Mouse (Mus musculus) heart, adult 2 months (tissue): ENCODE results near the gene Tnrc18. TPM values are rescaled to one million over a fixed set of nuclear protein-coding genes. Genes with fewer than 3 reads are reported as not detected.
"Not testable (repeated sequence)": the region's sequence is repeated elsewhere in the genome, so short reads cannot be mapped to it uniquely, and the experiment has no call there.

Experiments used
- DNase-seq, 2 experiments: peaks; one replicate each; pipeline ENCODE4 v3.0.0; 2021
- H3K27ac ChIP-seq: fragments of 200-600 bp; 2 replicates; pipeline ENCODE4 v1.8.1; 2022
- H3K27me3 ChIP-seq: fragments of 200-500 bp; 2 replicates; pipeline ENCODE4 v1.6.1; 2012; ENCODE audit warnings: mild to moderate bottlenecking, low read length, inconsistent platforms, mixed read lengths; ENCODE audit not compliant: control insufficient read depth, insufficient read depth
- H3K36me3 ChIP-seq: fragments of 200-500 bp; 2 replicates; pipeline ENCODE4 v1.6.1; 2012; ENCODE audit warnings: low read length, inconsistent platforms; ENCODE audit not compliant: control insufficient read depth, insufficient read depth
- H3K4me1 ChIP-seq: fragments of 200-500 bp; 2 replicates; pipeline ENCODE4 v1.6.1; 2011; ENCODE audit warnings: low read length; ENCODE audit not compliant: control insufficient read depth, insufficient read depth
- H3K4me3 ChIP-seq: fragments of 200-600 bp; 2 replicates; pipeline ENCODE4 v1.8.1; 2022
- H3K79me2 ChIP-seq: fragments of 200-500 bp; replicated peaks from 2 replicates; pipeline ENCODE4 v1.6.1; 2012; ENCODE audit warnings: mild to moderate bottlenecking, inconsistent platforms, low read length, moderate library complexity, mixed read lengths; ENCODE audit not compliant: control insufficient read depth, insufficient read depth
- H3K9ac ChIP-seq: fragments of 200-500 bp; 2 replicates; pipeline ENCODE4 v1.6.1; 2012; ENCODE audit warnings: low read depth, mild to moderate bottlenecking, control low read depth, inconsistent platforms, low read length, mixed read lengths
- CTCF ChIP-seq: fragments of 200-600 bp; IDR thresholded peaks from 2 replicates; pipeline ENCODE4 v1.8.1; 2022; ENCODE audit warnings: antibody characterized with exemption, mild to moderate bottlenecking, moderate library complexity
- EP300 ChIP-seq: fragments of 200-500 bp; IDR thresholded peaks from 2 replicates; pipeline ENCODE4 v1.6.1; 2011; ENCODE audit warnings: low read depth, low read length, control low read depth; ENCODE audit not compliant: insufficient read depth
- POLR2A ChIP-seq: fragments of 200-500 bp; IDR thresholded peaks from 2 replicates; pipeline ENCODE4 v1.6.1; 2011; ENCODE audit warnings: mild to moderate bottlenecking, low read depth, low read length, control low read depth; ENCODE audit not compliant: insufficient read depth
- WGBS: fragments of 180-500 bp; shearing (Covaris S2); methylation state at CpG from one replicate; pipeline ENCODE4 v1.1.7; 2018; 5-methylcytosine and 5-hydroxymethylcytosine counted together
- intact Hi-C: fragments of 180-260 bp; cut with DNase I; formaldehyde crosslinking; loops from one replicate; pipeline ENCODE4 v1.15.1; 2025
- polyA plus RNA-seq: library from polyadenylated mRNA; depleted of rRNA; stranded (reverse); fragments of >200 nt; gene quantifications from 2 replicates; pipeline ENCODE4 v1.2.3, GENCODE M21; 2012
- total RNA-seq, 2 experiments: library from RNA; stranded (reverse); gene quantifications; 2 replicates each; pipeline ENCODE4 v1.2.3; 2021

Gene Tnrc18
- total and polyA plus RNA-seq, 3 experiments, result 18.5 to 60.3 (median 49.7) TPM

GRCm38 (mm10) chr5:142841372-142842136 lies 24.1 kb upstream of the Tnrc18 start:
- peaks cover 6% of the 10 kb centered on the region for H3K4me1 ChIP-seq
- no peak overlapping the region for H3K9ac ChIP-seq
- H3K79me2 ChIP-seq, result no peaks in the 10 kb centered on the region
- peak; percentile 61; the same call in 1 of the 2 replicates for TF ChIP-seq EP300
- TF ChIP-seq CTCF, result no peak
- no peak for TF ChIP-seq POLR2A
- no peaks in the 10 kb centered on the region for H3K27me3 ChIP-seq
- H3K4me3 ChIP-seq, result no peak overlapping the region
- peak; percentile 26 to 38 for DNase-seq
- peak overlapping the region; percentile 10; the same call in 1 of the 2 replicates for H3K27ac ChIP-seq
- intact Hi-C loops, result loop anchor here (1.0 to 2.0 kb wide), 3 partner anchors 17 to 118 kb away; no protein-coding TSS in a partner anchor
- H3K36me3 ChIP-seq, result no peaks in the 10 kb centered on the region
- WGBS, result 48% methylated on average over 8 of the region's 8 CpGs

DNA sequence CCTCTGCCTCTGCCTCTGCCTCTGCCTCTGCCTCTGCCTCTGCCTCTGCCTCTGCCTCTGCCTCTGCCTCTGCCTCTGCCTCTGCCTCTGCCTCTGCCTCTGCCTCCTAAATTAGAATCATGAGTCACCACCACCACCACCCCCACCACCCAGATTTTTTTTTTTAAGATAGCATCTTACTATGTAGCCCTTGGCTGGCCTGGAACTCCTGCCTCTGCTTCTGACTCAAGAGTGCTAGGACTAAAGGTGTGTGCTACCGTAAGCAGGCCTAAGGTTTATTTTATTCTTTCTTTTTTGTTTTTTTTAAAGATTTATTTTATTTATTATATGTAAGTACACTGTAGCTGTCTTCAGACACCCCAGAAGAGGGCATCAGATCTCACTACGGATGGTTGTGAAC lies 20.0 kb upstream of the Tnrc18 start:
- H3K36me3 ChIP-seq, H3K4me1 ChIP-seq, intact Hi-C loops, H3K4me3 ChIP-seq, H3K79me2 ChIP-seq, H3K27ac ChIP-seq, DNase-seq, H3K9ac ChIP-seq, H3K27me3 ChIP-seq: not testable (repeated sequence)
- WGBS, result 93% methylated on average over 2 of the region's 2 CpGs

DNA sequence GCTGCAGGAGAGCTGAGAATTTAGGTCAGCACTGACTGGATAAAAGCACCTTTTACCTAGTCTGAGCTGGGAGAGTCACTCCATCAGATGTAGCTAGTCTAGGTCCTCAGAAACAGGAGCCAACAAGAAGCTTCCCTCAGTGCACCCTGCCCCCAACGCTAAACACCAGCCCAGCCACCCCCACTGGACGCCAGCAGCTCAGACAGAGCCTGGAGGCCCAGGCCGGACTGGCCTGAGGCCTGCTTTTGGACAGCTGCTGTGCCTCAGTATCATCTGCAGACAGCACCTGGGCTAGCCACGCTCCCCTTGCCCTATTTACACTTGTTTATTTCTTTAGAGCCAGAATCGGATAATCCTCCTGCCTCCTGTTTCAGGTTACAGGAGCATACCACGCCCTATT lies 19.4 kb upstream of the Tnrc18 start:
- Histone ChIP-seq H3K79me2 (no peaks in the 10 kb centered on the region), H3K4me1 (peaks cover 6% of the 10 kb centered on the region), H3K27ac (no peak overlapping the region), H3K27me3 (no peaks in the 10 kb centered on the region), H3K9ac (no peak overlapping the region), H3K4me3 (no peak overlapping the region), H3K36me3 (no peaks in the 10 kb centered on the region)
- TF ChIP-seq CTCF, result no peak
- TF ChIP-seq EP300, result no peak
- TF ChIP-seq POLR2A, result no peak
- DNase-seq, result no peak
- WGBS, result 85% methylated on average over 6 of the region's 6 CpGs
- intact Hi-C loops, result no loop called here

- Histone ChIP-seq H3K79me2 (no peaks in the 10 kb centered on the region), H3K36me3 (no peaks in the 10 kb centered on the region), H3K27ac (no peak overlapping the region), H3K4me1 (no peaks in the 10 kb centered on the region), H3K9ac (no peak overlapping the region), H3K4me3 (no peak overlapping the region), H3K27me3 (no peaks in the 10 kb centered on the region)
- WGBS, result 42% methylated on average over 8 of the region's 8 CpGs
- TF ChIP-seq EP300, result no peak
- TF ChIP-seq POLR2A, result no peak
- DNase-seq, result no peak
- intact Hi-C loops, result no loop called here
Measured at GRCm38 (mm10) chr5:142833646-142834438, 16.4 kb upstream of the Tnrc18 start.

DNA sequence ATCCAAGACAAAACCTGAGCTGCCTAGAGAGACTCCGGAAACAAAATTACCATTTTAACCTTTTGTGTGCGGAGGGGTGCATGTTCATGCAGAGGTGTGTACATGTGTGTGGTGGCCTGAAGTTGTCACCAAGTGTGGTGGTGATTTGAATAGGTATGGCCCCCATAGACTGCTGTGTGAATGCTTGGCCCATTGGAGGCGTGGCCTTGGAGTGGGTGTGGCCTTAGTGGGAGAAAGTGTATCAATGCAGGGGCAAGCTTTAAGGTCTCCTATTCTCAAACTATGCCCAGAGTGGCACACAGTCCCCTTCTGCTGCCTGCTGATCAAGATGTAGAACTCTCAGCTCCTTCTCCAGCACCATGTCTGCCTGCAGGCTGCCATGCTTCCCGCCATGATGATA lies 8.7 kb upstream of the Tnrc18 start:
- H3K9ac ChIP-seq, result no peak overlapping the region
- intact Hi-C loops, result no loop called here
- DNase-seq, result no peak
- TF ChIP-seq EP300 (no peak), CTCF (no peak), POLR2A (no peak; the same call in 1 of the 2 replicates)
- no peaks in the 10 kb centered on the region for H3K36me3 ChIP-seq
- no peak overlapping the region for H3K4me3 ChIP-seq
- H3K27me3 ChIP-seq, result no peaks in the 10 kb centered on the region
- no peaks in the 10 kb centered on the region for H3K79me2 ChIP-seq
- 89% methylated on average over 4 of the region's 4 CpGs for WGBS
- H3K27ac ChIP-seq, result no peak overlapping the region
- no peaks in the 10 kb centered on the region; the same call in 1 of the 2 replicates for H3K4me1 ChIP-seq

DNA sequence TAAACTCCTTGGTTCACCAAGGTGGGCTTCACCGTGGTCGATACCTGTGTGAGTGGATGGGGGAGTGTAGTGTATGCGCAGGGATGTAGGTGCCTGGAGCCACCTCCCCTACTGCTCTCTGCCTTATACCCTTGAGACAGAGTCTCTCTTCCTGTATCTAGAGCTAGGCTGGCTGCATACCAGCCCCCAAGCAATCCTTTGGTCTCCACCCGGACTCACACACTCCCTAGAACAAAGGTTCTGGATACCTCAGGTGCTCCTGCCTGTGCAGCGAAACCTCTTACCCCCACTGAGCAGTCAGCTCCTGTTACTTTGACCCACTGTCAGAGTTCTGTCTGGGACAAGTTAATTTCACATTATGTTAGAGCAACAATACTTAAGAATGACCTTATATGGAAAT lies 8.2 kb upstream of the Tnrc18 start:
- Histone ChIP-seq H3K27me3 (no peaks in the 10 kb centered on the region), H3K4me3 (no peak overlapping the region), H3K27ac (no peak overlapping the region), H3K9ac (no peak overlapping the region), H3K36me3 (no peaks in the 10 kb centered on the region), H3K79me2 (no peaks in the 10 kb centered on the region), H3K4me1 (no peaks in the 10 kb centered on the region; the same call in 1 of the 2 replicates)
- intact Hi-C loops, result loop anchor here (2.0 kb wide), 1 partner anchor 15 kb away; no protein-coding TSS in a partner anchor
- no peak for TF ChIP-seq CTCF
- TF ChIP-seq POLR2A, result no peak
- TF ChIP-seq EP300, result no peak
- DNase-seq, result no peak
- WGBS, result 89% methylated on average over 5 of the region's 5 CpGs
